Mouse (Mus musculus): ENCODE data around the gene Rere. TPM values are rescaled to one million over a fixed set of nuclear protein-coding genes. Genes with fewer than 3 reads are reported as not detected.

The Rere gene
- total and polyA plus RNA-seq, 3 experiments, result 4.1 to 31.8 TPM; not detected in 1

DNA sequence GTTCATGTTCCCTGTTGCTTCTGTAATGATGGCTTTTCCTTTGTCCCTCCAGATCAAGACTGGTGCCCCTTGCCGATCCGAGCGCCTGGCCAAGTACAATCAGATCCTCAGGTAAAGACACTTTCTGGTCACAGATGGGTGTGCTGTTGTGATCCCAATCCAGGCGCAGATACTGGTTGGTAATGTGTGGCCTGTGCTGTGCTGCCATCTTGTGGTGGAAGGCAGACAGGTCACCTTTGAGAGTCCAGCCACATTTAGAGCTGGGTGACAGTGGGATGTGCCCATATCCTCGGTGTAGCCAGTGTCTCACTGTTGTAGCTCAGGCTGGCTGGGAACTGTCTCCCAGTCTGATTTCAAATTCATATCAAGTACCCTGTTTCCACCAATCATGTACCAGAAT is 33.4 kb upstream of the Rere start:
- H3K9me3 ChIP-seq (replicated peaks; ENCODE audit: insufficient read depth, low read length), result no peaks in the 10 kb centered on the region
- no peaks in the 10 kb centered on the region for H3K27me3 ChIP-seq (ENCODE audit: control insufficient read depth in 1 of 2, insufficient read depth in 2 of 2, low read length in 2 of 2)
- H3K27ac ChIP-seq (ENCODE audit: control insufficient read depth, low read depth, low read length), result no peak overlapping the region
- TF ChIP-seq NELFE (IDR thresholded peaks at IDR 0.05; ENCODE audit: low read depth, low read length) (no peak), SIN3A (IDR thresholded peaks at IDR 0.05; ENCODE audit: low read length) (no peak), SMC3 (IDR thresholded peaks at IDR 0.05; ENCODE audit: low read depth, low read length) (peak; percentile 65), TCF12 (IDR thresholded peaks at IDR 0.05; ENCODE audit: low read depth, low read length) (0 out of 2 replicates have a peak, but pooled peaks have one; percentile 3), MAX (IDR thresholded peaks at IDR 0.05; ENCODE audit: low read length) (no peak), CTCF (IDR thresholded peaks at IDR 0.05 in 2 of 3, conservative IDR thresholded peaks at IDR 0.05 in 1 of 3; ENCODE audit: control insufficient read depth in 1 of 3, insufficient read depth in 1 of 3, low read depth in 2 of 3, low read length in 3 of 3, poor library complexity in 1 of 3, severe bottlenecking in 1 of 3) (peak; percentile 80 to 93 (median 89)), ETS1 (IDR thresholded peaks at IDR 0.05; ENCODE audit: low read depth, low read length) (no peak), KAT2A (conservative IDR thresholded peaks at IDR 0.05; ENCODE audit: low read depth, low read length) (no peak), NRF1 (IDR thresholded peaks at IDR 0.05; ENCODE audit: insufficient read depth, low read depth, low read length, poor library complexity, severe bottlenecking) (no peak), POLR2AphosphoS5 (IDR thresholded peaks at IDR 0.05; ENCODE audit: borderline replicate concordance, low read depth, low read length) (no peak), TAL1 (IDR thresholded peaks at IDR 0.05; ENCODE audit: low read length) (no peak), ZC3H11A (IDR thresholded peaks at IDR 0.05; ENCODE audit: low read depth, low read length) (peak; percentile 27; the same call in 1 of the 2 replicates), USF1 (IDR thresholded peaks at IDR 0.05; ENCODE audit: low read depth, low read length) (peak; percentile 2; the same call in 1 of the 2 replicates), MAZ (IDR thresholded peaks at IDR 0.05; ENCODE audit: low read depth, low read length) (no peak), RAD21 (IDR thresholded peaks at IDR 0.05; ENCODE audit: low read depth, low read length) (peak; percentile 42), HCFC1 (IDR thresholded peaks at IDR 0.05; ENCODE audit: low read depth, low read length) (no peak), CHD1 (IDR thresholded peaks at IDR 0.05; ENCODE audit: low read depth, low read length) (no peak)
- H3K4me3 ChIP-seq (ENCODE audit: control insufficient read depth in 1 of 2, insufficient read depth in 1 of 2, low read depth in 2 of 2, low read length in 2 of 2), result no peak overlapping the region
- H3K79me2 ChIP-seq (ENCODE audit: control insufficient read depth, insufficient read depth, low read length, poor library complexity), result no peaks in the 10 kb centered on the region
- DNase-seq (ENCODE audit: low read depth, low spot score), result peak; percentile 70
- peaks cover 0 to 20% of the 10 kb centered on the region in 2 experiments; a peak in 2 of 4 replicates for H3K36me3 ChIP-seq (ENCODE audit: control insufficient read depth in 1 of 2, insufficient read depth in 2 of 2, low read length in 2 of 2)
- H3K4me1 ChIP-seq (ENCODE audit: control insufficient read depth in 1 of 2, insufficient read depth in 2 of 2, low read length in 2 of 2), result no peaks in the 10 kb centered on the region
- H3K9ac ChIP-seq (ENCODE audit: control insufficient read depth, low read depth, low read length, poor library complexity, severe bottlenecking), result no peak overlapping the region

DNA sequence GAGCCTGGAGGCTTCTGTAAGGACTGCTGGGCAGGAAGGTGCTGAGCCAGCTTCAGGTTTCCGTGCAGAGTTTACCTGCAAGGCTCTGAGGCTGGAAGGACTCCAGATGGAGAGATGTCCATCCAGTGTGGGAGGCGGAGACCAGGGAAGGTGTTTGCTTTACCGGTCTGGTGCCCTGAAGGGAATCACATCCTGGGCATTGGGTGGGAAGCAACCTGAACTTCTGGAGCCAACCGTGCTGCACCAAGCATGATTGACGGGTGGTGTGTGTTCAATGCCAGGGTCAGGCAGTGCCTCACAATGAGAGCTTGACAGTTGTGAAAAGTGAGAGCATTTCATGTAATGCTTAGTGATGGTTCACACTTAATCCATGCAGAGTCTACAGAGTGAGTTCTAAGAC is 32.5 kb upstream of the Rere start:
- H3K4me3 ChIP-seq (ENCODE audit: control insufficient read depth in 1 of 2, insufficient read depth in 1 of 2, low read depth in 2 of 2, low read length in 2 of 2), result no peak overlapping the region
- H3K79me2 ChIP-seq (ENCODE audit: control insufficient read depth, insufficient read depth, low read length, poor library complexity), result no peaks in the 10 kb centered on the region
- no peak overlapping the region for H3K27ac ChIP-seq (ENCODE audit: control insufficient read depth, low read depth, low read length)
- no peaks in the 10 kb centered on the region for H3K4me1 ChIP-seq (ENCODE audit: control insufficient read depth in 1 of 2, insufficient read depth in 2 of 2, low read length in 2 of 2)
- peaks cover 0 to 16% of the 10 kb centered on the region in 2 experiments; a peak in 2 of 4 replicates for H3K36me3 ChIP-seq (ENCODE audit: control insufficient read depth in 1 of 2, insufficient read depth in 2 of 2, low read length in 2 of 2)
- no peaks in the 10 kb centered on the region for H3K9me3 ChIP-seq (replicated peaks; ENCODE audit: insufficient read depth, low read length)
- no peaks in the 10 kb centered on the region for H3K27me3 ChIP-seq (ENCODE audit: control insufficient read depth in 1 of 2, insufficient read depth in 2 of 2, low read length in 2 of 2)
- peak; percentile 34 for DNase-seq (ENCODE audit: low read depth, low spot score)
- TF ChIP-seq POLR2A (IDR thresholded peaks at IDR 0.05; ENCODE audit: control insufficient read depth in 1 of 2, insufficient read depth in 1 of 2, low read depth in 1 of 2, low read length in 2 of 2, poor library complexity in 1 of 2), result peak in 1 of 2 experiments; percentile 9; a peak in 1 of 4 replicates
- no peak for TF ChIP-seq USF1 (IDR thresholded peaks at IDR 0.05; ENCODE audit: low read depth, low read length)
- no peak overlapping the region for H3K9ac ChIP-seq (ENCODE audit: control insufficient read depth, low read depth, low read length, poor library complexity, severe bottlenecking)

All from MEL (cell line).